In the genomic region with DNA sequence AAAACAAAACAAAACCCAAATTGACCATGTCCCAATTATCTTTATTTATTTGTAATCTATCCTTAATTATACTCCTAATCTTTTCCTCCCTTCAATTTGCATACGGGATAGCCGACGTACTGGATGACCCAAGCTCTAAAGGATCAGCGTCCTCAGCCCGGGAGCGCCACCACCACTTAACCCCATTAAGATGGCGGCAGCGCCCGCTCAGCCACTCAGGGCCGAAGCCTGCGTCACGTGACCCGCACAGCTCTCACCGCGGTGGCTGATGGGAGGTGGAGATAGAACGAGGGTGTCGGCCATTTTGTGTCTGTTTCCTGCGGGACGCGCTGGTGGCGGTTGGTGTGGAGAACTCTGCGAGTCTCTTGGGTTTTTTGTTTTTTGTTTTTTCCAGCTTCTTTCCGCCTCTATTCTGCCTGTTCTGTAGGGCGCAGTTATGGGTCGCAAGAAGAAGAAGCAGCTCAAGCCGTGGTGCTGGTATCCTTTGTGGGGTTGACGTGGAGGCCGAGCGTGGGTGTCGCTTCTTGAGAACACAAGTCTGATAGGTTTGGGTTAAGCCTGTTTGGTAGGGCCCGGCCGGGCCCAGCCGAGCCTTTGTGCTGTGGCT, we compare ENCODE assay signal across 8 mouse cellular contexts. TPM values are rescaled to one million over a fixed set of nuclear protein-coding genes. Genes with fewer than 3 reads are reported as not detected.
DNase-seq lines count a peak whose midpoint lies in the region; ATAC-seq lines count a peak whose summit lies in the region.

A gene (plus strand): TSS at position 261 of the 607 bp plus-strand sequence.

- under 1% methylated on average over 33 of the region's 33 CpGs for WGBS in hindbrain, embryonic 16.5 days
- WGBS in macrophage (ENCODE audit: missing documents) = under 1% methylated on average over 31 of the region's 33 CpGs

- peak within 1 kb of the TSS; percentile 94 for H3K27ac ChIP-seq in hindbrain, embryonic 16.5 days (ENCODE audit: low read depth, low read length)
- peak within 1 kb of the TSS; percentile 99 for H3K27ac ChIP-seq in macrophage

- peak within 1 kb of the TSS; percentile 90 for H3K4me3 ChIP-seq in hindbrain, embryonic 16.5 days (ENCODE audit: low read length)
- H3K4me3 ChIP-seq in macrophage (ENCODE audit: inconsistent target) = peak within 1 kb of the TSS; percentile 100

- peak; percentile 96 for DNase-seq in WW6 (ENCODE audit: low read depth, low spot score)
- peak; percentile 97 to 98 for DNase-seq in cerebellum, postnatal 4 days (ENCODE audit: low spot score in 2 of 2)
- peak; percentile 98 for DNase-seq in gastrocnemius, adult 18-20 months (ENCODE audit: low spot score)
- peak; percentile 98 to 99 for DNase-seq in left cerebral cortex, adult 18-20 months (ENCODE audit: low spot score in 2 of 2)
- DNase-seq in right cerebral cortex, adult 18-20 months = peak; percentile 98
- DNase-seq in urinary bladder, postnatal 10 days (ENCODE audit: low spot score) = peak; percentile 90

- peak within 1 kb of the TSS; percentile 86 for H3K9ac ChIP-seq in hindbrain, embryonic 16.5 days (ENCODE audit: low read depth, low read length)

- peaks cover 51% of the 10 kb centered on the region for H3K79me2 ChIP-seq in macrophage (ENCODE audit: inconsistent target)

- peak; percentile 95 for ATAC-seq in hindbrain, embryonic 16.5 days

- H3K36me3 ChIP-seq in hindbrain, embryonic 16.5 days (ENCODE audit: control insufficient read depth, insufficient read depth, low read length) = peaks cover 3% of the 10 kb centered on the region
- 0 out of 2 replicates have a peak, but pooled peaks cover 9% of the 10 kb centered on the region for H3K36me3 ChIP-seq in macrophage (ENCODE audit: inconsistent target)

- peaks cover 31% of the 10 kb centered on the region for H3K4me1 ChIP-seq in hindbrain, embryonic 16.5 days (ENCODE audit: control insufficient read depth, insufficient read depth, low read depth, low read length)

- H3K4me2 ChIP-seq in hindbrain, embryonic 16.5 days (ENCODE audit: low read length) = peak within 1 kb of the TSS; percentile 97

- H3K27me3 ChIP-seq in hindbrain, embryonic 16.5 days (replicated peaks; ENCODE audit: control insufficient read depth, insufficient read depth, low read length) = no peaks in the 10 kb centered on the region

- no peaks in the 10 kb centered on the region for H3K9me3 ChIP-seq in hindbrain, embryonic 16.5 days (ENCODE audit: control insufficient read depth, low read length)

RNA-seq across cellular contexts. Expression of the gene that starts here (rescaled TPM):
- total RNA-seq in gastrocnemius, adult 18-20 months (2021) = 10 to 100 TPM; 55.4 to 55.5 TPM
- 159 and 176 TPM in 2 replicates for polyA plus RNA-seq in hindbrain, embryonic 16.5 days (2015; fragmentation: Nextera tagmentation; extraction: Ambion mirVana)
- 100 to 1,000 TPM; 121 to 123 TPM for total RNA-seq in left cerebral cortex, adult 18-20 months (2021)
- total RNA-seq in macrophage (2018; cell fraction: chromatin; rRNA removed) = 100 to 1,000 TPM; 199 to 545 (median 352) TPM
- total RNA-seq in macrophage (2018; cell fraction: cytosol; rRNA removed) = 10 to 100 TPM; 48.1 to 89.1 (median 66.4) TPM
- total RNA-seq in macrophage (2018; cell fraction: nucleus; rRNA removed) = 100 to 1,000 TPM; 150 to 533 (median 249) TPM
- 96.5 to 123 TPM (median 112 TPM) in 3 replicates for polyA plus RNA-seq in macrophage (2018)

Comparison
In these comparisons a context has a peak if more than half of its experiments do, and no peak if none do; other contexts are left out.
1. Peak in every context shown above with its lines: DNase-seq, ATAC-seq, H3K4me3 ChIP-seq and H3K27ac ChIP-seq.